Mouse (Mus musculus): ENCODE results near the gene Tmem132d. TPM values are rescaled to one million over a fixed set of nuclear protein-coding genes. Genes with fewer than 3 reads are reported as not detected.

The Tmem132d gene
- polyA plus RNA-seq, 1 experiment from 2014 or later: not detected

GRCm38 (mm10) chr5:127831791-127832190 lies 601.1 kb downstream of the Tmem132d start:
- no peak overlapping the region for H3K4me3 ChIP-seq (ENCODE audit: inconsistent target)
- WGBS (ENCODE audit: missing documents): 100% methylated on average over 2 of the region's 2 CpGs

GRCm38 (mm10) chr5:127830831-127831230 lies 602.0 kb downstream of the Tmem132d start:
- WGBS (ENCODE audit: missing documents): 80% methylated on average over 1 of the region's 1 CpGs
- Histone ChIP-seq H3K4me3 (ENCODE audit: inconsistent target) (no peak overlapping the region), H3K27ac (no peak overlapping the region)

More at GRCm38 (mm10) chr5:127831791-127832190, 601.1 kb downstream of the Tmem132d start:
- H3K36me3 ChIP-seq (ENCODE audit: inconsistent target): no peaks in the 10 kb centered on the region
- no peak overlapping the region for H3K27ac ChIP-seq
- H3K79me2 ChIP-seq (ENCODE audit: inconsistent target): no peaks in the 10 kb centered on the region

GRCm38 (mm10) chr5:127828756-127829155 lies 604.1 kb downstream of the Tmem132d start:
- H3K4me3 ChIP-seq (ENCODE audit: inconsistent target): no peak overlapping the region
- 89% methylated on average over 6 of the region's 6 CpGs for WGBS (ENCODE audit: missing documents)

More at GRCm38 (mm10) chr5:127830831-127831230, 602.0 kb downstream of the Tmem132d start:
- no peaks in the 10 kb centered on the region for H3K79me2 ChIP-seq (ENCODE audit: inconsistent target)
- no peaks in the 10 kb centered on the region for H3K36me3 ChIP-seq (ENCODE audit: inconsistent target)

DNA sequence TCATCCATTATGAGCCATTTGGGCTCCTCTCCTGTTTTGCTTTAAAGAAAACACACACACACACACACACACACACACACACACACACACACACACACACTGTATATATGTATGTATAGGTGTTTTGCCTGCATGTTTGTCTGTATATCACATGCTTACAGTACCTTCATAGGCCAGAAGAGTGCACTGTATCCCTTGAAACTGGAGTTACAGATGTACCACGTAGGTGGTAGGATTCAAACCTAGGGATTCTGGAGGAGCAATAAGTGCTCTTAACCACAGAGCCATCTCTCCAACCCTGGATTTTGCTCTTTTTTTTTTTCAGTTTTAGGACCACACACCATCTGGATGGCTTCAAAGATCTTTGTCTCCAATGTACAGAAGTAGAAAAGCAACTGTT lies 610.9 kb downstream of the Tmem132d start:
- H3K27ac ChIP-seq: no peak overlapping the region
- no peak overlapping the region for H3K4me3 ChIP-seq (ENCODE audit: inconsistent target)
- H3K36me3 ChIP-seq (ENCODE audit: inconsistent target): no peaks in the 10 kb centered on the region
- 40% methylated on average over 1 of the region's 1 CpGs for WGBS (ENCODE audit: missing documents)
- no peaks in the 10 kb centered on the region for H3K79me2 ChIP-seq (ENCODE audit: inconsistent target)

More at GRCm38 (mm10) chr5:127828756-127829155, 604.1 kb downstream of the Tmem132d start:
- Histone ChIP-seq H3K36me3 (ENCODE audit: inconsistent target) (no peaks in the 10 kb centered on the region), H3K27ac (no peak overlapping the region), H3K79me2 (ENCODE audit: inconsistent target) (no peaks in the 10 kb centered on the region)

- no peak overlapping the region for H3K27ac ChIP-seq
- no peaks in the 10 kb centered on the region for H3K79me2 ChIP-seq (ENCODE audit: inconsistent target)
- no peak overlapping the region for H3K4me3 ChIP-seq (ENCODE audit: inconsistent target)
- no peaks in the 10 kb centered on the region for H3K36me3 ChIP-seq (ENCODE audit: inconsistent target)
- 39% methylated on average over 8 of the region's 8 CpGs for WGBS (ENCODE audit: missing documents)
Observed at GRCm38 (mm10) chr5:127815292-127815691, 617.6 kb downstream of the Tmem132d start.

DNA sequence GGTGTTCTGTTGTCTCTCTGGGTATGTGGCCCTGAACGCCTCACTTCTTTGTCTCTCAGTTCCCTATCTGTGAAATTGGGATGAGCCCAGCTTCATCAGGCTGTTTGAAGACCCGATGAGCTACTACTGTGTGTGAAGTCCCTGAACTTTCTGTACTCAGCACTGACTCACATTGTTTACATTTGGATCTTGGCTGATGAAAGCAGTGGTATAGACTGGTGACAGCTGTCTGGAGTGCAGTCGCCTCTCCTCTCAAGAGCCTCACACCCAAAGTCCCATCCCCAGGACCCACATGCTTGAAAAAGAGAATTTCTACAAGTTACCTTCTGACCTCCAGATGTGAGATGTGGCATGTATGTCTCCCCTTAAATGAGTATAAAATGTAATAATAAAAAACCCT lies 625.5 kb downstream of the Tmem132d start:
- no peak overlapping the region for H3K27ac ChIP-seq
- H3K4me3 ChIP-seq (ENCODE audit: inconsistent target): no peak overlapping the region
- WGBS (ENCODE audit: missing documents): 87% methylated on average over 3 of the region's 3 CpGs
- H3K36me3 ChIP-seq (ENCODE audit: inconsistent target): no peaks in the 10 kb centered on the region
- H3K79me2 ChIP-seq (ENCODE audit: inconsistent target): no peaks in the 10 kb centered on the region

DNA sequence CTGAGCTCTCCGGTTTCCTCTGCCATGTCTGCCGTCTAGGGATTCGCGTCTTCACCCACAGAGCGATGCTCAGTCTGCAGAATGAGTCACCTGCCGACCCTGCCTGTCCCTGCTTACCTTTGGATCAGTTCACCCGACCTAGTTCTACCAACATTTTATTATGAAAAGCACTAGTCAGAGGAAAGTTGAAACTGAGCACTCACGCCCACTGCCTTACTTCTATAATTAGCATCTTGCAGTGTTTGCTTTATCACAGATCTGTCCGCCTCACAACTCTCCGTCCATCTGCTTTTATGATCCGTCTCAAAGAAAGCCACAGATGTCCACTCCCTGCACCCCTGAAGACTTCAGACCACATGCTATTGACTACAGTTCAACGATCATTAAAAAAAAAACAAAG lies 626.0 kb downstream of the Tmem132d start:
- no peak overlapping the region for H3K27ac ChIP-seq
- H3K4me3 ChIP-seq (ENCODE audit: inconsistent target): no peak overlapping the region
- no peaks in the 10 kb centered on the region for H3K79me2 ChIP-seq (ENCODE audit: inconsistent target)

GRCm38 (mm10) chr5:127800907-127801306 lies 632.0 kb downstream of the Tmem132d start:
- Histone ChIP-seq H3K36me3 (ENCODE audit: inconsistent target) (no peaks in the 10 kb centered on the region), H3K4me3 (ENCODE audit: inconsistent target) (no peak overlapping the region), H3K79me2 (ENCODE audit: inconsistent target) (no peaks in the 10 kb centered on the region), H3K27ac (no peak overlapping the region)
- 89% methylated on average over 4 of the region's 4 CpGs for WGBS (ENCODE audit: missing documents)

More for the DNA sequence above, 626.0 kb downstream of the Tmem132d start:
- no peaks in the 10 kb centered on the region for H3K36me3 ChIP-seq (ENCODE audit: inconsistent target)
- 87% methylated on average over 12 of the region's 12 CpGs for WGBS (ENCODE audit: missing documents)

- H3K4me3 ChIP-seq (ENCODE audit: inconsistent target): no peak overlapping the region
- no peak overlapping the region for H3K27ac ChIP-seq
- WGBS (ENCODE audit: missing documents): 87% methylated on average over 5 of the region's 5 CpGs
- no peaks in the 10 kb centered on the region for H3K79me2 ChIP-seq (ENCODE audit: inconsistent target)
- no peaks in the 10 kb centered on the region for H3K36me3 ChIP-seq (ENCODE audit: inconsistent target)
Observed at GRCm38 (mm10) chr5:127781221-127781620, 651.7 kb downstream of the Tmem132d start.

GRCm38 (mm10) chr5:127775749-127776148 lies 657.1 kb downstream of the Tmem132d start:
- WGBS (ENCODE audit: missing documents): 81% methylated on average over 7 of the region's 7 CpGs
- Histone ChIP-seq H3K79me2 (ENCODE audit: inconsistent target) (no peaks in the 10 kb centered on the region), H3K27ac (no peak overlapping the region)

GRCm38 (mm10) chr5:127758576-127758975 lies 674.3 kb downstream of the Tmem132d start:
- H3K4me3 ChIP-seq (ENCODE audit: inconsistent target): no peak overlapping the region
- 78% methylated on average over 4 of the region's 4 CpGs for WGBS (ENCODE audit: missing documents)
- H3K27ac ChIP-seq: no peak overlapping the region
- no peaks in the 10 kb centered on the region for H3K79me2 ChIP-seq (ENCODE audit: inconsistent target)
- no peaks in the 10 kb centered on the region for H3K36me3 ChIP-seq (ENCODE audit: inconsistent target)

More at GRCm38 (mm10) chr5:127775749-127776148, 657.1 kb downstream of the Tmem132d start:
- H3K4me3 ChIP-seq (ENCODE audit: inconsistent target): no peak overlapping the region
- no peaks in the 10 kb centered on the region for H3K36me3 ChIP-seq (ENCODE audit: inconsistent target)

DNA sequence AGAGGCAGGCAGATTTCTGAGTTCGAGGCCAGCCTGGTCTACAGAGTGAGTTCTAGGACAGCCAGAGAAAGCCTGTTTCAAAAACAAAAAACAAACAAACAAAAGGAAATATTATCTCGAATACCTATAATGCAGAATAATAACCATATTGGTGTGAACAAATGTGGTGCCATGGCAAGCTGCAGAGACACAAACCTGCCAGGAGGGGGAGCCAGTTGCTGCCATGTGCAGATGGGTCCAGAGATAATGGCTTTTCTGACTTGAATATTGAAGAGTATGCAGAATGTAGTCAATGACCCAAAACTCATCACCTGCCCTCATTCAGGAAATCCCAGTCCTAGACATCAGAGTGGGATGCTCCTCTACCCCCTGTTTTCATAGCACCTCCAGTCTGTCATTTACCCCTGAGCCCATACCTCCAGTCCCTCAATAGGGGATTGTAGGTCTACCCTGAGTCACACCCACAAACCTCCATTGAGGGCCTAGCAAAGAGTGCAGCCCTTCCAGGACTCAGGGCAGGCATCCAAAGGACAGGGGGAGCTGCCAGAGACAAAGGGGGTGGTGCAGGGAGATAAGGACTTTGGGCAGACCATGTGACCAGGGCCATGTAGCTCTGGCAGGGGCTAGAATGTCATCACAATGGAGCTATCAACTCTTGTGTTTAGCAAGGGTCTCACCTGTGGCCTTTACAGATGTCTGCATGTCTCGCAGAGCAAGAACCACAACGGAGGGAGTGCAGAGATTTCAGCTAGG lies 676.0 kb downstream of the Tmem132d start:
- no peaks in the 10 kb centered on the region for H3K36me3 ChIP-seq (ENCODE audit: inconsistent target)
- 85% methylated on average over 4 of the region's 4 CpGs for WGBS (ENCODE audit: missing documents)
- no peak overlapping the region for H3K27ac ChIP-seq
- H3K79me2 ChIP-seq (ENCODE audit: inconsistent target): no peaks in the 10 kb centered on the region
- no peak overlapping the region for H3K4me3 ChIP-seq (ENCODE audit: inconsistent target)

DNA sequence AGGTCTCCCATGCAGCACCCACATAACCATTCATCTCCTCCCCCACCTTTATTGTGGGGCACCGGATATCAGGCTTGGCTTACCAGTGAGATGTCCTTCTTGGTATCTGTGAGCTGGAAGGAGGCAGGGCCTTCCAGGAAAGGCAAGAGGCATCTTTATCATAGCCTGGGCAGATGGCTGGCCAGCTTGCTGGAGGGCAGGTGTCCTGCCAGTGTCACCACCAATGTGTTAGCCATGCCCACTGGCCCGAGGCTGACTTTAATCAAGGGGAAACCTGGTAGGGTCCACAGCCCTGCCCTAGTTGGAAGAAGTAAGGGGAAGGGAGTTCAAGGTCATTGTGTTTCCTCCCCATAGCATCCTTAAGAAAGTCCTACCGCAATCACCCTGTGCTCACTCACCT lies 676.9 kb downstream of the Tmem132d start:
- no peaks in the 10 kb centered on the region for H3K36me3 ChIP-seq (ENCODE audit: inconsistent target)
- H3K79me2 ChIP-seq (ENCODE audit: inconsistent target): no peaks in the 10 kb centered on the region
- H3K27ac ChIP-seq: no peak overlapping the region
- WGBS (ENCODE audit: missing documents): 95% methylated on average over 3 of the region's 3 CpGs
- H3K4me3 ChIP-seq (ENCODE audit: inconsistent target): no peak overlapping the region

DNA sequence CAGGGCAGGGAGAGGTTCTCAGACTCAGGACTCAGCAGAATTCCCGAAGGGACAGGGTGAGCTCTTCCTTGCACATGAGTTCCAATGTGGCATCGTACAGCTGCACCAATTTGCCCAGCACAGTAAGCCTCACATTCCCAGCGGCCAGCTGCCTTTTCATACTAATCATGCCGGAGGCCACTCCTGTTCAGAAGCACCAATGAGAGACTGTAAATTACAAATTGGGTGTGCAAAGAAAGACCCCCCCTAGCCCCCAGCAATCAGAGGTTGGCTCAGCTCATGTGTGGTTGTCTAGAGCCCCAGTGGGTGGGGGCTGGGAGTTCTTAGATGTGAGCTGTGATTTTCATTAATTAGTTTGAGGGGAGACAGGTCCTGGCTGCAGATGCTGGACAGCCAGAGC lies 677.3 kb downstream of the Tmem132d start:
- Histone ChIP-seq H3K79me2 (ENCODE audit: inconsistent target) (no peaks in the 10 kb centered on the region), H3K4me3 (ENCODE audit: inconsistent target) (no peak overlapping the region), H3K36me3 (ENCODE audit: inconsistent target) (no peaks in the 10 kb centered on the region), H3K27ac (no peak overlapping the region)
- WGBS (ENCODE audit: missing documents): 88% methylated on average over 4 of the region's 4 CpGs

DNA sequence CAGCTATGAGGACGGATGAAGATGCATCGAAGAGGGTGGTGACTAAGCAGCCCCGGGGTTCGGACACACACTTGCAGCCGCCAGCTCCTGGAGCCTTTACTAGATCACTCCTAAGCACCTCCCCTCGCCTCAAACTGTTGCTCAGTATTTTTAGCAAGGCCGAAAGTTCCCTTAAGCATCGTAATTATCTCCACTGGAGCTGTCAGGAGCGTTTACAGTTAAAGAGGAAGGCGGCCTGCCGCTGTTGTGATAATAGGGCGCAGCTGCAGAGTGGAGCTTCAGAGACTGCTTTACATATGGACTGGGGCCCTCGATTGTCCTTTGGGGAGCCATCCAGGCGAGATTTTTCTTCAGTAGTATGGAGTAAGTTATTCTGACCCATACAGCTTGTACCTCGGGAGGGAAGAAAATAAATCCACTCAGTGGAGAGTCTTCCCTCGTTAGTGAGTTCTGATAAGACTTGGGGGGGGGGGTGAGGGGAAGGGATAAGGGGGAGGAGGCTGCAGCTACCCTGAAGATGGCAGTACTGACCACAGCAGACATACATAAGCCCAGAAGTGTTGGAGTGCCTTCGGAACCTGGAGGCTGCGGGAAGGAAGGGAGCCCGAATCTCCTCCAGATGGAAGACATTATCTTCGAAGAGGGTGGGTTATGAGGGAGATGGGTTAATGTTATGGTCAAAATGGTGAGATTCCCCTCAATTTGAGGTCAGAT lies 681.5 kb downstream of the Tmem132d start:
- 42% methylated on average over 19 of the region's 20 CpGs for WGBS (ENCODE audit: missing documents)
- no peak overlapping the region for H3K4me3 ChIP-seq (ENCODE audit: inconsistent target)
- no peaks in the 10 kb centered on the region for H3K79me2 ChIP-seq (ENCODE audit: inconsistent target)
- H3K27ac ChIP-seq: no peak overlapping the region
- no peaks in the 10 kb centered on the region for H3K36me3 ChIP-seq (ENCODE audit: inconsistent target)

Data from macrophage (primary cell).